Mouse (Mus musculus) midbrain, embryonic 11.5 days (tissue): ENCODE results near the gene Vipr1. TPM values are rescaled to one million over a fixed set of nuclear protein-coding genes. Genes with fewer than 3 reads are reported as not detected.

Source experiments
- ATAC-seq: fragments of 200-750 bp; cut with Nextera tagmentation; 2 replicates; pipeline ENCODE4 v1.8.0; 2017; ENCODE audit warnings: moderate TSS enrichment, moderate library complexity; ENCODE audit not compliant: low FRiP score
- DNase-seq: peaks from one replicate; pipeline ENCODE4 v3.0.0; 2015; ENCODE audit warnings: low spot score; ENCODE audit errors: missing footprints
- H3K27ac ChIP-seq: fragments of 300-500 bp; sonication (generic); 2 replicates; pipeline ENCODE4 v1.5.1; 2014; ENCODE audit warnings: low read depth, low read length
- H3K27me3 ChIP-seq: fragments of 300-500 bp; sonication (generic); 2 replicates; pipeline ENCODE4 v1.6.1; 2014; ENCODE audit warnings: mild to moderate bottlenecking, low read length, moderate library complexity, mixed read lengths; ENCODE audit not compliant: control insufficient read depth, insufficient read depth
- H3K36me3 ChIP-seq: fragments of 300-500 bp; sonication (generic); 2 replicates; pipeline ENCODE4 v1.6.1; 2014; ENCODE audit warnings: mild to moderate bottlenecking, low read length, moderate library complexity, mixed read lengths; ENCODE audit not compliant: control insufficient read depth, insufficient read depth
- H3K4me1 ChIP-seq: fragments of 300-500 bp; sonication (generic); 2 replicates; pipeline ENCODE4 v1.6.1; 2014; ENCODE audit warnings: low read length; ENCODE audit not compliant: control insufficient read depth, insufficient read depth
- H3K4me2 ChIP-seq: fragments of 300-500 bp; sonication (generic); 2 replicates; pipeline ENCODE4 v1.6.1; 2014; ENCODE audit warnings: mild to moderate bottlenecking, moderate library complexity
- H3K4me3 ChIP-seq: fragments of 300-500 bp; sonication (generic); 2 replicates; pipeline ENCODE4 v1.5.1; 2014; ENCODE audit warnings: low read depth, low read length
- H3K9ac ChIP-seq: fragments of 300-500 bp; sonication (generic); 2 replicates; pipeline ENCODE4 v1.6.1; 2014; ENCODE audit warnings: low read length
- H3K9me3 ChIP-seq: fragments of 300-500 bp; sonication (generic); 2 replicates; pipeline ENCODE4 v1.6.1; 2016; ENCODE audit warnings: low read length; ENCODE audit not compliant: control insufficient read depth
- WGBS: fragments of 180-500 bp; shearing (Covaris S2); extraction: QIAGEN DNeasy Blood & Tissue Kit; methylation state at CpG from one replicate; pipeline ENCODE4 v1.1.7; 2014; 5-methylcytosine and 5-hydroxymethylcytosine counted together
- polyA plus RNA-seq: library from polyadenylated mRNA; unstranded; fragments of >200 nt; fragmentation: Nextera tagmentation; extraction: Ambion mirVana; gene quantifications from 2 replicates; pipeline ENCODE4 v1.2.1, GENCODE M21; 2014

Gene Vipr1
- polyA plus RNA-seq, 1 experiment from 2014 or later, result 0.41 TPM

DNA sequence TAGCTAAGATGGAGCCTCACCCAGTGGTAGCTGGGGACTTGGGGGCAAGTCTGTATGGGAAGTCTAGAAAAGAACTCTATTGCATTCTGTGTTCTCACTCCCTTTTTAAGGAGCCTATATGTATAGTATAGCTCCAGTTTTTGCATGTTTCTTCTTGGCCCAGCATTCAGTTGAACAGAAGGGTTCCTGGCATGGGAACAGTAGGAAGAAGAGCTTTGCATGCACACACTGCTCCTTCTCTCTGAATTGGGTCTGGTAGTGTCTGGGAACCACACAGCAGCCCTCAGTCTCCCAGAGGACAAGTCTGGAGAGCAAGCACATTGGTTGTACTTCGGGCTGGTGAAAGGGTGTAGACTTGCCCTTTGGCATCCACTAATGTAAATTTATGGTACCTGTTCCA lies 11.9 kb upstream of the Vipr1 start:
- no peaks in the 10 kb centered on the region for H3K4me1 ChIP-seq
- no peaks in the 10 kb centered on the region for H3K9me3 ChIP-seq
- no peak for DNase-seq
- H3K4me3 ChIP-seq, result no peak overlapping the region
- H3K27ac ChIP-seq, result no peak overlapping the region
- no peaks in the 10 kb centered on the region for H3K27me3 ChIP-seq
- ATAC-seq, result no peak
- H3K9ac ChIP-seq, result no peak overlapping the region
- no peaks in the 10 kb centered on the region for H3K36me3 ChIP-seq
- no peak overlapping the region for H3K4me2 ChIP-seq
- WGBS, result 74% methylated on average over 1 of the region's 1 CpGs

DNA sequence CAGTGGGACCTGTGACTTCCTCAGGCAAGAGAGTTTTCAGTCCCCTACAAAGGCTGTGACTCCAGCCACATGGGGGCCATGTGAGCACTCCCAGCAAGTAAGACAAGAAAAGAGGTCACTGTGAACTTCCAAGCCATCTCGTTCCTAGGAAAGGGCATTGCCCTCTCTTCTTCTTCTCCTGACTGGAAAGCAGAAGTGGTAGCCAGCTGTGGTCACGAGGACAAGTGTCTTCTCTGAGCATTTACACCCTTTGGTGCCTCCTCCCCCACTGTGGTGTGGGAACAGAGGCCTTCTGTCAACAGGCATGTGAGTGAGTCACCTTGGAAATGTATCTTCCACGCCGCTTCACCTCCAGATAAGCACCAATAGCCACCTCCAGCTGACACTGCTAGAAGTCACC lies 10.6 kb upstream of the Vipr1 start:
- Histone ChIP-seq H3K4me1 (no peaks in the 10 kb centered on the region), H3K27me3 (no peaks in the 10 kb centered on the region), H3K4me2 (no peak overlapping the region), H3K27ac (no peak overlapping the region), H3K9ac (no peak overlapping the region), H3K9me3 (no peaks in the 10 kb centered on the region), H3K36me3 (no peaks in the 10 kb centered on the region), H3K4me3 (no peak overlapping the region)
- 80% methylated on average over 4 of the region's 4 CpGs for WGBS
- DNase-seq (peak; percentile 71), ATAC-seq (no peak)

DNA sequence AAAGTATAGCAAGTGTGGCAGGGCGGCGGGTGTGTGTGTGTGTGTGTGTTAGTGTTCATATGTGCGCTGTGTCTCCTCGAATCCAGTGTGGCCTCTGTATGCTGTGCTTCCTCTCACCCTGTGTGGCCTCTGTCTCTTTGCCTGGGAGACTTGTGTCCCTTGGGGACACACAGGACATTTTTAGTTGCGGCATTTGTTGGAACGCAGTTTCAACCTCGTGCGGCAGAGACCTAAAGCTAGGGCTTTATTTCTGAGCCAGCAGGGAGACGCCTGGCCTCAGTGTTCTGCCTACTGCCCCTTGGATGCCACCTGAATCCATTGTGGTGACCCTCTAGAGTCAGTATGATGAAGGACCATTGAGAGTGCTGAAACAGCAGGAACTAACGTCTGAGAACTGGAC lies 9.6 kb upstream of the Vipr1 start:
- no peak overlapping the region for H3K4me3 ChIP-seq

DNA sequence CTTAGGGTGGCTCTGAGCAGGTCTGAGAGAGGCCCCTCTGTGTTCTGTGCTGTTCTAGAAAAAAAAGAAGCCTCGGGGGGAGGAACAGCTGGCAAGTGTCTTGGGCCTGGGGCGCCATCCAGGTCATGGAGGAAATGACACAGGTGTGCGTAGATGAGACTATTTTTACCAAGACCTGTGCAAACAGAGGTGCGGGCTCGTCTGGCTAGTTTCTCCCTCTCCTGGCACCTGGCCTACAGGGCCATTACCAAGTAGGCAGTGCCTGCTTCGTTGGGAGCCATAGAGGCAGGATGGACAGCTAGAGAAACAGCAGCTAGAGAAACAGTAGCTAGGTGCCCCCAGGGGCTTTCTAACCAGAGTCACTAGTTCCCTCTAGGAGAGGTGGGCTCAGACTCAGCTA lies 9.2 kb upstream of the Vipr1 start:
- no peak overlapping the region for H3K9ac ChIP-seq
- no peak overlapping the region for H3K4me2 ChIP-seq
- no peak overlapping the region for H3K27ac ChIP-seq
- ATAC-seq (no peak), DNase-seq (peak; percentile 49)
- no peaks in the 10 kb centered on the region for H3K4me1 ChIP-seq
- H3K36me3 ChIP-seq, result no peaks in the 10 kb centered on the region
- no peak overlapping the region for H3K4me3 ChIP-seq
- 82% methylated on average over 6 of the region's 6 CpGs for WGBS
- no peaks in the 10 kb centered on the region for H3K9me3 ChIP-seq
- H3K27me3 ChIP-seq, result no peaks in the 10 kb centered on the region

More for the DNA sequence above, 9.6 kb upstream of the Vipr1 start:
- H3K27ac ChIP-seq, result no peak overlapping the region
- no peak overlapping the region for H3K4me2 ChIP-seq
- H3K36me3 ChIP-seq, result no peaks in the 10 kb centered on the region
- no peak for ATAC-seq
- H3K9me3 ChIP-seq, result no peaks in the 10 kb centered on the region
- no peaks in the 10 kb centered on the region for H3K4me1 ChIP-seq
- 89% methylated on average over 10 of the region's 10 CpGs for WGBS
- H3K9ac ChIP-seq, result no peak overlapping the region
- H3K27me3 ChIP-seq, result no peaks in the 10 kb centered on the region
- DNase-seq, result peak; percentile 10

DNA sequence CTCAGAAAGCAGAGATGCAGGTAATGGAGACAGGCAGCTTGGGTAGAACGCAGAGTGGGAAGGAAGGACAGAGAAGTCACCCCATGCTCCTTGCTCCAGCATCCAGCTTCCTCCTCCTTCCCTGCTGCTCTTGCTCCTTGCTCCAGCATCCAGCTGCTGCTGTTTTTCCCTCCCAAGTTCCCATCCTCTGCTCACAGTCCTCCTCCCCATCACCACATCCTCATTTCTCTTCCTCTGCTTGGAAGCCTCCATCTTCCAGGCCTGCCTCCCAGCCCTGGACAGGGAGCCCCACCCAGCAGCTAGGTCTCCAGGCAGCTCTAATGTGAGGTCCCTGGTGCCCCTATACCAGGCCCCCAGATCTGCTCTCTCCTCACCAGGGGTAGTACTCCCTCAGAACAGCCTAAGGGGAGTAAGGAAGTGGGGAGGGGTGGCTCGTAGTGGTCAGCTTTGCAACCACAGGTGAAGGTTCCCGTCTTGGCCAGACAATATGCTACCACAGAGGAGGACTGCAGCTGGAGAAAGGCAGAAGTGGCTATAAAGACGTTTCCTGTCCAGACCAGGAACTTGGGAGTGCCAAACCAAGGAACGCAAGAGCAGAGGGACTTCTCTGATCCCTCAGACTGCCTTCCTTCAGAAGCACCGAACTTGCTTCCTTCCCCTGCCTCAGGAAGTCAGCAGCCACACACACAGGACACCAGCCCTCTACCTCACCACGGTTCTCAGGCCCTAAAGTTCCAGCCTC lies 6.5 kb upstream of the Vipr1 start:
- 62% methylated on average over 7 of the region's 7 CpGs for WGBS
- Histone ChIP-seq H3K27ac (no peak overlapping the region), H3K36me3 (no peaks in the 10 kb centered on the region), H3K4me2 (no peak overlapping the region), H3K9me3 (no peaks in the 10 kb centered on the region), H3K9ac (no peak overlapping the region), H3K27me3 (peaks cover 10% of the 10 kb centered on the region), H3K4me1 (no peaks in the 10 kb centered on the region), H3K4me3 (no peak overlapping the region)
- no peak for ATAC-seq
- DNase-seq, result peak; percentile 45

DNA sequence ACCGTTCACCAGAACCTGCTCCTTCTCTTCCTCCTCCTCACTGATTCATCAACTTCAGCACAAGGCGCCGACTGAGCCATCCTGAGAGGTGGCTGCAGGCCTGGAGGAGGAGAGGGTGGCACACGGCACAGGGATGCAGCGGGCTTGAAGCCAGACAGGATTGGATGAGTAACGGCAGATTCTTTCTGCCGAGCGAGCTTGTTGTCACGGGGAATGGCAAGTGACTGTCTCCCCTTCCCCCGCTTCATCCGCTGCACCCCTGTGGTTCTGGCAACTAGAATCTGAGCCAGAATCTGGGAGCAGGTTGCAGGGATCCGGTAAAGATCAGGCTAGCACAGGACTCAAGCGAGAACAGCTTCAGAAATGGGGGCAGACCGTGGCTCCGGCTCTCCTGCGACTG lies 2.7 kb upstream of the Vipr1 start:
- 51% methylated on average over 16 of the region's 16 CpGs for WGBS
- peaks cover 42% of the 10 kb centered on the region for H3K27me3 ChIP-seq
- H3K9ac ChIP-seq, result no peak overlapping the region
- H3K27ac ChIP-seq, result no peak overlapping the region
- no peak overlapping the region for H3K4me3 ChIP-seq
- DNase-seq, result peak; percentile 69
- no peaks in the 10 kb centered on the region for H3K9me3 ChIP-seq
- H3K36me3 ChIP-seq, result no peaks in the 10 kb centered on the region
- no peak overlapping the region for H3K4me2 ChIP-seq
- no peak for ATAC-seq
- peaks cover 14% of the 10 kb centered on the region for H3K4me1 ChIP-seq

DNA sequence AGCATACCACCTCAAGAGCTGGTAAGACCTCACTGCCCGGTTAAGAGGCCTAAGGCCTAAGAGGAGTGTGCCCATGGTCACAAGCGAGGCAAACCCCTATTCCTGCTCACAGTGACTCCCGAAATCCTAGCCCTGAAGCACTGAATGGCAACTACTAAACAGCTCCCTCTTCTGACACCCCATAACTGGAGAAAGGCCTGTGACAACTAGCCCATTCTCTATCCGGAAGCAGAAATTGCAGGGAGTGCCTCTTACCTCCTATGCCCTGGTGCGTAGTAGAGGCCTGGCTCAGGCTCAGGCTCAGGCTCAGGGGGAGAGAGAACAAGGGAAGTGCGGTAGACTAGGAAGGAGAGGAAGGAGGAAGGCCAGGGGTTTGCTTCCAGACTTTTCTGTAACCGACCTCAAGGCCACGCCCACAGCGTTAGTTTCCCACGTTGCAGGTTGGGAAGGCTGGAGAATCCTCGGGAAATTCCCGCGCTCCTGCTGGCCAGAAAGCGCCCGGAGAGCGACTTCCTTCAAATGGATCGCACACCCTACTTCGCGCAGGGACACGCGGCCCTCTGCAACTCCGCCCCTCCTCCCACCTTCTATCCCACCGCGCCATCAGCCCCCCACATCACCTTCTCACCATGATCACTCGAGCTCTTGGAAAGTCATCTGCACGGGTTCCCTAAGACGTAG lies 1.1 kb upstream of the Vipr1 start:
- no peaks in the 10 kb centered on the region for H3K9me3 ChIP-seq
- 11% methylated on average over 27 of the region's 27 CpGs for WGBS
- peaks cover 42% of the 10 kb centered on the region for H3K27me3 ChIP-seq
- H3K36me3 ChIP-seq, result no peaks in the 10 kb centered on the region
- no peak overlapping the region for H3K27ac ChIP-seq
- H3K4me3 ChIP-seq, result peak overlapping the region; percentile 39
- H3K4me1 ChIP-seq, result peaks cover 14% of the 10 kb centered on the region
- no peak for DNase-seq
- peak; percentile 12; the same call in 1 of the 2 replicates for ATAC-seq
- H3K9ac ChIP-seq, result peak overlapping the region; percentile 18; the same call in 1 of the 2 replicates
- peak overlapping the region; percentile 85 for H3K4me2 ChIP-seq

DNA sequence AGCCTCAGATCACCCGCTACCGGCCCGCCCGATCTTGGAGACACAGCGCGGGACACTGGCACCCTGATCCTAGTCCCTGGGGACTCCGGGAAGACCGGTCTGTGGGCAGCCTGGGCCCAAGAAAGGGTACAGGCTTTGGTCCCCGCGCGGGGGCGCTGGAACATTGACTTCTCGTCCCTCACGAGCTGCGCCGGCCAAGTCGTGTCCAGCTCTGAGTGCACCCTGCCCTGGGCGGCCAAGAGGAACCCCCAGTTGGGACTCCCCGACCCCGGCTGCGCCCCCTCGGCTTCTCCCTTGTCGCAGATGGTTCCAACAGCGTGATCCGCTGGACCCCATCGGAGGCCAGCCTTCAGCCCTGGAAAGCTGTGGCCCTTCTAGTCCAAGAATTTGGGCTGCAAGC lies 515 bp upstream of the Vipr1 start, which contains the start of gene Lyzl4:
TSS of gene Lyzl4 (minus strand) at position 96 of the 400 bp plus-strand sequence.
- under 1% methylated on average over 26 of the region's 26 CpGs for WGBS
- Histone ChIP-seq H3K9me3 (no peaks in the 10 kb centered on the region), H3K27me3 (peaks cover 42% of the 10 kb centered on the region), H3K36me3 (no peaks in the 10 kb centered on the region), H3K4me1 (peaks cover 14% of the 10 kb centered on the region), H3K9ac (peak within 1 kb of the TSS; percentile 54), H3K27ac (no peak within 1 kb of the TSS), H3K4me2 (peak within 1 kb of the TSS; percentile 85), H3K4me3 (peak within 1 kb of the TSS; percentile 39)
- DNase-seq (peak; percentile 98), ATAC-seq (peak; percentile 67)

DNA sequence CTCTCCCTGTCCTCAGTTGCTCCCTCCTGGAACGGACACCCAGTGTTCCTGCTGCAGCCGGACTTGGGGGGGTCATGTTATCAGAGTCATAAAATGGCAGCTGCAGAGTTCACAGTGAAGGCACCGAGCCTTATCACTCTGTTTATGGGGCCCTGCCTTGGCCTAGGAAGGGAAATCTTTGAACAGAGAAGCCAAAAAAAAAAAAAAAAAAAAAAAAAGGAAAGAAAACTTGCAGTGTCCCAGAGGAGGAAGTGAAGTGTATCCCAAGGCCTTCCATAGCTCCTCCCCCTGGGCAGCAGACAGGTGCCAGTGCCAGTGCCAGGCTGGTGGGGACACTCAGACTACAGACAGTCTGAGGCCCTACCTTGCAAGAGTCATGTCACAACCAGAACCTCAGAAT lies 2.3 kb downstream of the Vipr1 start:
- no peak overlapping the region for H3K9ac ChIP-seq
- peaks cover 42% of the 10 kb centered on the region for H3K27me3 ChIP-seq
- H3K4me3 ChIP-seq, result no peak overlapping the region
- DNase-seq (peak; percentile 31), ATAC-seq (no peak)
- no peaks in the 10 kb centered on the region for H3K9me3 ChIP-seq
- H3K4me2 ChIP-seq, result no peak overlapping the region
- 74% methylated on average over 3 of the region's 3 CpGs for WGBS
- no peaks in the 10 kb centered on the region for H3K36me3 ChIP-seq
- peaks cover 14% of the 10 kb centered on the region for H3K4me1 ChIP-seq
- no peak overlapping the region for H3K27ac ChIP-seq
